Mouse (Mus musculus): ENCODE measurements at regions not wholly inside any gene's neighbourhood (a gene's known extent, or its start where the extent isn't known, plus 50 kb on each side); places are given as distances from the start of the nearest gene placed in this dataset.
"Not testable (repeated sequence)": the region's sequence is repeated elsewhere in the genome, so short reads cannot be mapped to it uniquely, and the experiment has no call there.

DNA sequence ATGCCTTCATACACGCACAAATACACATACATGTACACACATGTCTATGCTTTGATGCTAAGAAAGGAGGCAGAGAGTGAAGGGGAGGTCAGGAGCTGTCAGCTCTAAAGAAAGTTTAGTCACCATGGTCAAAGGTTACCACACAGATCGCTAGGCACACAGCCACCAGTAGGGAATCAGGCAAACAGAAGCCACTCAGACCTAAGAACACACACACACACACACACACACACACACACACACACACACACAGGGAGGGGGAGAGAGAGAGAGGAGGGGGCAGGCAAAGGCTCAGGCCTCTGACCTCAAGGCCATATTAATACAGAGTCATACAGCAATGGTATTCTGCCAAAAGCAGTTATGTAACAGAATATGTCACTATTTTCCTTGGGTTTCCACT lies 67.5 kb upstream of the Atxn1 start:
- no peak for DNase-seq (ENCODE audit: low read depth)

DNA sequence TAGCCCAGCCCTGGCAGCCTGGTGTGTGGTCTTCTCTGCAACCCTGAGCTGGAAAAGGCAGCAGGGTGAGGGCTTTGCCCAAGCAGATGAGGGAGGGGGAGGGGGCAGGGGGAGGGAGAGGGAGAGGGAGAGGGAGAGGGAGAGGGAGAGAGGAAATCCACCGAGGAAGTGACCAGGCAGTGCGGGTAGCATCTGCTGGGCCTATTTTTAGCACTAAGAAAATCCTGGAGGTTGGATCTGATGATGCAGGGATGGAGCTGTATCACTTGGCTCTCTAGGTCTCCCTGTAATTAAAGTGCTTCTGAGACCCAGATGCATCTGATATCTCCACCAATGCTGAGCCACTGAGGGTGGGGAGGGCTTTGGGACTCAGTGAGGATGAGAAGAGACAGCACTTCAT lies 61.2 kb upstream of the Atxn1 start:
- DNase-seq (ENCODE audit: low read depth), result no peak

DNA sequence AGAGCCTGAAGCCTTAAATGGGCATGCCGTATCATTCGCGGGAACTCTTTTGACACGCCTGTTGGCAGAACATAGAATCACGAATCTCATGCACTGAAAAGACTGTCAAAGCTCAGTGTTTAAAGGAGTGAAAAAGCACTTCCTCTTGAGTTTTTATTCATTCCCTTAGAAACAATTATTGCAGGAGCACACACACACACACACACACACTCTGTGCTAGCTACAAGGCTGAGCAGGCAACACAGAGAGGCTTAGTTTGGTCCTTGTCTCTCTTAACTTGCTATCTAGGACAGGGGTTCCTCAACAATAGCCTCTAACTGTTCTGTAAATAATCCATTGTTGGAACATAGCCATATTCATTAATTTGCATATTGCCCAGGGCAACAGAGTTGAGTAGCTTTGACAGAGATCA lies 58.8 kb upstream of the Atxn1 start:
- no peak for DNase-seq (ENCODE audit: low read depth)

DNA sequence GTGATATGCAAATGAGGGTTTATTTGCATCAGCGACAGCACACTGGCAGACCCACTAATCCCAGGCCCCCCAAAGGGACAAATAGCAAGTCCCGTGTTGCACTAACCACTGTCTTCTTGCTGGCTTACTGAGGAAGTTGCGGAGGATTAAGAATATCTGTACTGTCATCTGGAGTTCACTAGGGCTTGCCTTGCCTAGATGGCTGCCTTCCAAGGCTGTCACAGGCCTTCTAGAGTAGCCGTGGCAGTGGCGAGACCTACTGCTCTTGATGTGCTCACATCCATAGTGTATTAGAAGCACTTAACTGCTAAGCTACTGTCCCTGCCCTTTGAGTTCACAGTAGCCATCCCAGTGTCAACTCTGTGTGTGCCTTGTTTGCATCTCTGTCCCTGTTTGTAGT lies 58.4 kb upstream of the Atxn1 start:
- DNase-seq (ENCODE audit: low read depth), result no peak

DNA sequence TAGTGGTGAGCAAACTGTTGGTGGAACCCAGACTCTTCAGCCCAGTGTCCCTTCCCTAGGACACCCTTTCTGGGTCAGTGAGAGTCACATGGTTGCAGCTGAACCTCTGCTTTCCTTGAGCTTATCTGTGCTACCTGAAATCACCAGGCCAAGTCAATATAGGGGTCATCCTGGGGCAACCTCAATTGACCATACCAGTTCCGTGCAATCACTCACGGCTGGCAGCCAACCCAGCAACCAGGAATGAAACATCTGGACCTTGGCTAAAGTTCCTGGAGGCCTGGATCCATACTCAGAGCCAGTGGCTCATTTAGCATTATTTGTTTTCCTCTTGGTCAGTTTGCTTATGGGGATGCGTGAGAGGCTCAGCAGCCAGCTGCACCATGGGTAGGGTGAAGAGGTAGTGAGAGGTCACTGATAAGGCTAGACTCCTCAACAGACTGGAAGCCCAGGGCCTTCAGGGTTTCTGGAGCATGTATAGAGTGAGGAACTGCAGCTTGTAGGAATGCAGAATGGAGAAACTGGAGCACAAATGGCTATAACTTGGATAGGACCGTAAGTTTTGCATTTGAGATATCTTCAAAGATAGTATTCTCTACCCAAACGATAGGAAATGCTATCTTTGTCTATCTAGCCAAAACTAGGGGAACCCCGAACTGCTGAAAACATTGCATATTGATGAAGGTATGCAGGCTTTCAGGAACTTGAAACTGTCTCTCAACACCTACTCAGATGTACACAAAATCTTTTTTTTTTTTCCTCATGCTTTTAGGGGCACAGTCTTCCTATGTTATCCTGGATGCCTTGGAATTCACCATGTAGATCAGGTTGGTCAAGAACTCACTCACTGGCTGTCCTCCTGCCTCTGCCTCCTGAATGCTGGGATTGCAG lies 56.4 kb upstream of the Atxn1 start:
- no peak for DNase-seq (ENCODE audit: low read depth)

DNA sequence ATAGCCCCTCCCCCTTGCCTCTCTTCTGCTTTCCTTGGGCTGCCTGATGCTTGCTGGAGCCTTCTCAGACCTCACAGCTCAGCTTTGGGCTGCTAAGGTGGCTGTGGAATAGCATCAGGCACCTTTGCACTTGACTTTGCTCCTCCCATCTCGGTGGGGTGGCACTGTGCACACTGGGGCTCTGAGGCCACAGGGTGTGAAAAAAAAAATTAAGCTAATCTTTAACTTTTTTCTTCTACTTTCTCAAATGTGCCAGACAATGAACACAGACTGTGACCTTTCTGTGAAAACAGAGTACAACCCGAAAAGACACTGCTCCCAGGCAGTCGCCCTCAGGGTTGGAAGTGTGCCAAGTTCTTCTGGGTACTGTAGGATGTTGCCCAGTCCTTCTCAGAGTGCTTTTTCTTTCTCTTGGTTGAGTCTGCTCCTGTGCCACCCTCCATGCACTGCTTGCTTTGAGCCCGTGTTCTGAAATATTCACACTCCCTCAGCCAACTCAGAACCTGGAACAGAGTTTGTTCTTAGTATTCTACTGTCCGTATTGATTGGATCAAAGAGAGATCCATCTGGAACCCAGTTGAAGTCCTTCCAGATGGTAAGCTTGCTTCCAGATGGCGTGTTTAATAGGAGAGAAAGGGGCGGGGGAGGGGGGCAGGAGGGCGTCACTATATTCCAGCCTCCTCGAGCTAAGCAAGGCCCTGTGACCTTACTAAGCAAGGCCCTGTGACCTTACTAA lies 54.8 kb upstream of the Atxn1 start:
- DNase-seq (ENCODE audit: low read depth), result no peak

DNA sequence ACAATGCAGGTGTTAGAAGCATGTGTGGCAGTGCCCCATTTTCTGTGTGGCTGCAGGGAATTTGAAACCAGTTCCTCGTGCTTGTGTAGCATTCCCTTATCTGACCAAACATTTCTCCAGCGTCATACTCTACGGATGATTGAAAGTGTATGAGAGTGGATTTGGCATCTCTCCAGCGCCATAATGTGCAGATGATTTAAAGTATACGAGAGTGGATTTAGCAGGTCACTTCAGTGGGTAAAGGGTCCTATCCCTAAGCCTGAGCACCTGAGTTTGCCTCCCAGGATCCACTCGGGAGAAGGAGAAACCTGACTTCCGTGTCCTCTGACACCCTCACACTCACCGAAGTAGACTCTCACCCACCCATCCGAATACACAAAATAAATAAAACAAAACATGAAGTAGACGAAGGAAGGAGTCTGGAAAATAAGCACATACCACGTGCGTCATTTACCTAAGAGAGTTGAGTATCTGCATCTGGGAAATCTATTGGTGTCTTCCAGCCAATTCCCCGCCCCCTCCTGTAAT lies 54.2 kb upstream of the Atxn1 start:
- no peak for DNase-seq (ENCODE audit: low read depth)

DNA sequence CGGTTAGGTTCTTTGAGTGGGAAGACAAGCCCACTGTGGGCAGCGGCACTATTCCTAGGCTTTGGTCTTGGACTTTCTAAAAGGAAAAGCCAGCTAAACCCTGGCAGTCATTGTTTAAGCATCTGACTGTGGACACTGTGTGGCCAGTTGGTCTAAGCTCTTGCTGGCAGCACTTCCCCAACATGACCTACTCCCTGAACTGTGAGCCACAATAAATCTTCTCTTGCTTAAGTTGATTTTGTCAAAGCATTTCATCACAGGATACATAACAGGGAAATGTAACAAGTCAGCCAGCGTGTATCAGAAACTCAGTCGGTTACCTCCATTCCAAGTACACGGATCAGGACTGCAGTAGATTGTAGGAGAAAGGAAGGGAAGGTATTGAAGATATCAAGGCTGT lies 52.9 kb upstream of the Atxn1 start:
- DNase-seq (ENCODE audit: low read depth), result no peak

DNA sequence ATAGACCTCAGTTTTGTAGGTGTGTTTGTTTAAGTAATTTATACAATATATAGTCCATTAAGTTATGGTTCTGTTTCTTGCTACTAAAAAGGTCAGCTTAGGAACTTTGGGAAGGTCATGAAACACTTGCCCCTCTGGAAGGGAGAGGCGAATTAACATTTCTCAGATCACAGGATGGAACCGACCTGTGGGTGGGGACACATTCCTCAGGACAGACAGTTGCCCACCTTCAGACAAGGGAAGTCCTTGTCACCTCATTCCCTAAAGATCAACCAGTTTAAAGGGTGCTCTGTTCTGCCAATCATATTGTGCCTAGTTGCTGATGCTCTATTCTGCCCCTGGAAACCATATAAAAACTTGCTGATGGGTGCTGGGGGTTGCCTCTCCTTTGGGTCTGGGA lies 52.2 kb upstream of the Atxn1 start:
- not testable (repeated sequence) for DNase-seq (ENCODE audit: low read depth)

DNA sequence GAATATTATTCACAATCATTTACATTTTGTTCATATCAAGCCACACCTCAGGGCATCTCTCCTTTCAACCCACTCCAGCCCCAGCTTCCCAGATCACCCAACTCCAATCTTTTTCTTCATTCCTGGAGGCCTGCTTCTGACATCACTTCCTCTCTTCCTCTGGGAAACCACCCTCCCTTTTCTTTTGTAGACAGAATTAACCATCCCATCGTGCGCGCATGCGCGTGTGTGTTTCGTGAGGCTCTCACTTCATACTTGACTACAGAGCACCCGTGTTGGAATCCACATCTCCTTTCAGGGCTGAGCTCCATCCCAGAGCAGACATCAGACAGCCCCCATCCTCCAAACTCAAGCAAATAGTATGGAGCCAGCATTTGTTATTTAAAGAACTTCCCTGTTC lies 50.4 kb upstream of the Atxn1 start:
- DNase-seq (ENCODE audit: low read depth), result no peak

DNA sequence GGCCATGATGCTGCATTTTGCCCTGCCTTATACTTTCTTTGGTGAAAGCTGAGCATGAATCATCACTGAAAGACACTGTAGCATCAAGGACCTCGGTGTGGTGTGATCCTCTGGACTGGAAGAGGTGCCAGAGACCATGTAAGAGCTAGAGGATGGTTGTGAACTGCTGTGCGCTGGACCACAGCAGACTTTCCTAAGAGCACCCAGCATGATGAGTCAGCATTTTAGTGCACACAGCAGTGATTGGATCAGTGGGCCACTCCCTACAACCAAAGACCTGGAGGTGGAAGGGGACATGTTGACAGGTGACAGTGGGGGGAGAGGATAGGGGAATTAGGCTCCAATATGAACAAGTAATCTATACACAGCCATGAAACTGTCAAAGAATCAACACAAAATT lies 49.8 kb upstream of the Atxn1 start:
- DNase-seq (ENCODE audit: low read depth), result no peak

All from NIH3T3 (cell line).